Mouse (Mus musculus): Measurements from ENCODE around the gene Cyyr1.

GRCm38 (mm10) chr16:85566474-85566873 lies 13.3 kb upstream of the Cyyr1 start:
- TF ChIP-seq CTCF (IDR thresholded peaks at IDR 0.05; ENCODE audit: insufficient read depth, low read depth, low read length) (no peak), POLR2A (IDR thresholded peaks at IDR 0.05; ENCODE audit: insufficient read depth, low read depth, low read length) (no peak)
